Mouse (Mus musculus): ENCODE data around the gene Smim7. TPM values are rescaled to one million over a fixed set of nuclear protein-coding genes. Genes with fewer than 3 reads are reported as not detected.

The Smim7 gene
- total and polyA plus RNA-seq, 3 experiments = 39.3 to 43.6 TPM; not detected in 1

DNA sequence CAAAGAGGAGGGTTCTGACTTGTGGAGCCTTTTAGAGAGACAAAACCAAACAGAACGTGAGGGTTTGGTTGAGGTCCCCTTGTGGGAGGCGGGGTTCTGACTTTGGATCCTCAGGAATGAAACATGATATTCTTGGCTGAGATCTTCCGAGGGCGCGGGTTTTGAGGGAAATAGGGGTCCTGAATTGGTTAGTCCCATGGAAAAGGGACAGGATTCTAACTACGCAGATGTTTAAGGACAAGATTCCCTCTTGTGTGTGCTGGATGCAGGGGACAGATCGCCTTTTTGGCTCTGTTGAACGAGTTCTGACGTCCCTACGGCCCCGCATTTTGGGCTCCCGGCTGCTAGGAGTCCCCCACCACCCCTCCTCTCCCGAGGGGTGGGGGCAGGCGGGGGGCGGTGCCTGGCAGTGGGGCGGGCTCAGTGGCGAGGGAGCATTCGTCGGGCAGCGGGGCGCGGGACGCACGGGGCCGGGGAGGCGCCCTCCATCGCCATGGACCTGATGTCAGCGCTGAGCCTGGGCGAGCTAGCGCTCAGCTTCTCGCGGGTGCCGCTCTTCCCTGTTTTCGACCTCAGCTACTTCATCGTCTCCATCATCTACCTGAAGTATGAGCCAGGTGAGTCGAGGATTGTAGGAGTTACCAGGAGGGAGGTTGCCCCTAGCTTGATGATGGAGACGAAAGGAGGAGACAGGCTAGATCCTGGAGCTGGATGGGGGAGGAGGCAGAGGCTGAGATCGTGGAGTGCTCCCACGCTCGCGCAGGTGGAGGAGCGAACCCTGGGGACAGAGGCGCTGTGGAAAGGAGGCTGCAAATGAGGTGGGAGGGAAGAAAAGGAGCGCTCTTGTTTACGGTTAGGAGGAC is 954 bp upstream of the Smim7 start, which contains the start of gene Tmem38a:
Tmem38a (plus strand) TSS at position 445 of the 863 bp plus-strand sequence.
- H3K4me3 ChIP-seq (ENCODE audit: control insufficient read depth in 1 of 2, insufficient read depth in 1 of 2, low read depth in 2 of 2, low read length in 2 of 2) = peak within 1 kb of the TSS; percentile 71 to 94
- TF ChIP-seq MXI1 (IDR thresholded peaks at IDR 0.05; ENCODE audit: low read depth, low read length) (peak; percentile 57; the same call in 1 of the 2 replicates), NELFE (IDR thresholded peaks at IDR 0.05; ENCODE audit: low read depth, low read length) (peak; percentile 45), MAZ (IDR thresholded peaks at IDR 0.05; ENCODE audit: low read depth, low read length) (peak; percentile 91), ETS1 (IDR thresholded peaks at IDR 0.05; ENCODE audit: low read depth, low read length) (no peak)
- DNase-seq (ENCODE audit: low read depth, low spot score) = peak; percentile 82

DNA sequence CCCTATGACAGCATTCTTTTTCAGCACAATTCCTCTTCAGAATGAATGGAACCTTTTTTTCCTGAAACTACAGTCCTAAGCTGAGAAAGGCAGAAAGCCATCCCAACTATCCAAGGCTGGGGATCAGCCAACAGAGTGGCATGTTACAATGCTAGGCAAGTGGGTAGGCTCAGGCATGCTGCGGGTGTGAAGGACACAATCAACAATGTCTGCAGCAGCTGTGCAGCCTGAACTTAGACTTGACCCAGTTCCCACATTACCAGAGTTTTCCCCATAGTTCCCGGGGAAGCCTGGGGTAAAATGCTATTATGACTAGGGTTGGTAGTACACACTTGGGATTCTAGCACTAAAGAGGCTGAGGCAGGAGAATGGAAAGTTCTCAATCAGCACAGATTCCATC is 4.9 kb downstream of the Smim7 start:
- peaks cover 0 to 7% of the 10 kb centered on the region in 2 experiments; a peak in 3 of 4 replicates for H3K4me1 ChIP-seq (ENCODE audit: control insufficient read depth in 1 of 2, insufficient read depth in 2 of 2, low read length in 2 of 2)
- DNase-seq (ENCODE audit: low read depth, low spot score) = no peak
- H3K4me3 ChIP-seq (ENCODE audit: control insufficient read depth in 1 of 2, insufficient read depth in 1 of 2, low read depth in 2 of 2, low read length in 2 of 2) = no peak overlapping the region
- no peaks in the 10 kb centered on the region; a peak in 3 of 4 replicates for H3K36me3 ChIP-seq (ENCODE audit: control insufficient read depth in 1 of 2, insufficient read depth in 2 of 2, low read length in 2 of 2)
- H3K27ac ChIP-seq (ENCODE audit: control insufficient read depth, low read depth, low read length) = no peak overlapping the region
- no peak for TF ChIP-seq TCF12 (IDR thresholded peaks at IDR 0.05; ENCODE audit: low read depth, low read length)
- no peak for TF ChIP-seq MYC (IDR thresholded peaks at IDR 0.05; ENCODE audit: low read depth, low read length)
- no peak for TF ChIP-seq ZNF384 (IDR thresholded peaks at IDR 0.05; ENCODE audit: low read depth, low read length)
- no peaks in the 10 kb centered on the region for H3K27me3 ChIP-seq (ENCODE audit: control insufficient read depth in 1 of 2, insufficient read depth in 2 of 2, low read length in 2 of 2)
- no peaks in the 10 kb centered on the region for H3K9me3 ChIP-seq (replicated peaks; ENCODE audit: insufficient read depth, low read length)
- H3K79me2 ChIP-seq (ENCODE audit: control insufficient read depth, insufficient read depth, low read length, poor library complexity) = peaks cover 4% of the 10 kb centered on the region
- H3K9ac ChIP-seq (ENCODE audit: control insufficient read depth, low read depth, low read length, poor library complexity, severe bottlenecking) = no peak overlapping the region

More for the DNA sequence above, 954 bp upstream of the Smim7 start, which contains the start of gene Tmem38a:
- Histone ChIP-seq H3K27ac (ENCODE audit: control insufficient read depth, low read depth, low read length) (peak within 1 kb of the TSS; percentile 58), H3K9ac (ENCODE audit: control insufficient read depth, low read depth, low read length, poor library complexity, severe bottlenecking) (peak within 1 kb of the TSS; percentile 75), H3K9me3 (replicated peaks; ENCODE audit: insufficient read depth, low read length) (no peaks in the 10 kb centered on the region), H3K27me3 (ENCODE audit: control insufficient read depth in 1 of 2, insufficient read depth in 2 of 2, low read length in 2 of 2) (no peaks in the 10 kb centered on the region), H3K79me2 (ENCODE audit: control insufficient read depth, insufficient read depth, low read length, poor library complexity) (peaks cover 4% of the 10 kb centered on the region), H3K36me3 (ENCODE audit: control insufficient read depth in 1 of 2, insufficient read depth in 2 of 2, low read length in 2 of 2) (no peaks in the 10 kb centered on the region; a peak in 2 of 4 replicates), H3K4me1 (ENCODE audit: control insufficient read depth in 1 of 2, insufficient read depth in 2 of 2, low read length in 2 of 2) (peaks cover 0 to 10% of the 10 kb centered on the region in 2 experiments; a peak in 3 of 4 replicates)

DNA sequence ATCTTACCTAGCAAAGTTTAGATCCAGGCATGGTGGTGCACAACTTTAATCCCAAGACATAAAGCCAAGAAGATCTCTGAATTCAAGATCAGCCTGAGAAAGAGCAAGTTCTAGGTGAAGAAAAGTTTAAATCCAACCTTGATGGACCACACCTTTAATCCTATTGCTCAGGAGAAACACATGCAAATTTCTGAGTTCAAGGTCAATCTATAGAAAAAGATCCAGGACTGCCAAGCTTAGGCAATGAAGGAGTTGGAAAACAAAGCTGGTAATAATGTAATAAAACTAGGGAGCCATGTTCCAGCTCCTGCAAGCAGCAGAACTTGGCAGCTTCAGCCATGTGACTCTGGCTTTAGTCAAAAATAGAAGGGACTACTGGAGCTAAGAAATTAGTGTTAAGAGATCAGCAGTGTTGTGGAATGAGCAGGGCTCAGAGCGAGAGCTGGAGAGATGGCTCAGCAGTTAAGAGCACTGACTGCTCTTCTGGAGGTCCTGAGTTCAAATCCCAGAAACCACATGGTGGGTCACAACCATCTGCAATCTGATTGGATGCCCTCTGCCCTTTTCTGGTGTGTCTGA is 9.7 kb downstream of the Smim7 start:
- Histone ChIP-seq H3K4me3 (ENCODE audit: control insufficient read depth in 1 of 2, insufficient read depth in 1 of 2, low read depth in 2 of 2, low read length in 2 of 2) (no peak overlapping the region), H3K27ac (ENCODE audit: control insufficient read depth, low read depth, low read length) (no peak overlapping the region), H3K4me1 (ENCODE audit: control insufficient read depth in 1 of 2, insufficient read depth in 2 of 2, low read length in 2 of 2) (no peaks in the 10 kb centered on the region), H3K9me3 (replicated peaks; ENCODE audit: insufficient read depth, low read length) (no peaks in the 10 kb centered on the region), H3K27me3 (ENCODE audit: control insufficient read depth in 1 of 2, insufficient read depth in 2 of 2, low read length in 2 of 2) (no peaks in the 10 kb centered on the region), H3K9ac (ENCODE audit: control insufficient read depth, low read depth, low read length, poor library complexity, severe bottlenecking) (no peak overlapping the region), H3K36me3 (ENCODE audit: control insufficient read depth in 1 of 2, insufficient read depth in 2 of 2, low read length in 2 of 2) (no peaks in the 10 kb centered on the region; a peak in 1 of 4 replicates), H3K79me2 (ENCODE audit: control insufficient read depth, insufficient read depth, low read length, poor library complexity) (no peaks in the 10 kb centered on the region)
- no peak for TF ChIP-seq BHLHE40 (IDR thresholded peaks at IDR 0.05; ENCODE audit: borderline replicate concordance, low read depth, low read length)
- TF ChIP-seq ELF1 (IDR thresholded peaks at IDR 0.05; ENCODE audit: low read depth, low read length) = no peak
- TF ChIP-seq POLR2AphosphoS5 (IDR thresholded peaks at IDR 0.05; ENCODE audit: borderline replicate concordance, low read depth, low read length) = no peak
- TF ChIP-seq MYC (IDR thresholded peaks at IDR 0.05; ENCODE audit: low read depth, low read length) = no peak
- TF ChIP-seq POLR2AphosphoS2 (IDR thresholded peaks at IDR 0.05; ENCODE audit: low read length) = no peak
- TF ChIP-seq ZMIZ1 (IDR thresholded peaks at IDR 0.05; ENCODE audit: low read depth, low read length) = no peak
- TF ChIP-seq POLR2A (IDR thresholded peaks at IDR 0.05; ENCODE audit: control insufficient read depth in 1 of 2, insufficient read depth in 1 of 2, low read depth in 1 of 2, low read length in 2 of 2, poor library complexity in 1 of 2) = no peak
- DNase-seq (ENCODE audit: low read depth, low spot score) = no peak

Measured in MEL (cell line).